Mouse (Mus musculus) cerebellum, adult 9-11 months (tissue): ENCODE results near the gene Sec14l2.

Experiments
- DNase-seq: peaks from one replicate; pipeline ENCODE4 v3.0.0; 2022

Sec14l2 gene

GRCm38 (mm10) chr11:4097091-4097621 is 26.1 kb downstream of the Sec14l2 start:
- peak; percentile 70 for DNase-seq

GRCm38 (mm10) chr11:4096054-4096984 is 26.9 kb downstream of the Sec14l2 start:
- DNase-seq, result peak; percentile 99

- peak; percentile 79 for DNase-seq
These were observed 27.8 kb downstream of the Sec14l2 start, which contains the start of gene Mtfp1 for GRCm38 (mm10) chr11:4095171-4096053. Gene Mtfp1, minus strand, starts transcription at chr11:4095445.

- peak; percentile 74 for DNase-seq
These were observed 28.6 kb downstream of the Sec14l2 start for GRCm38 (mm10) chr11:4094378-4095170.

- DNase-seq, result no peak
These were observed 29.5 kb downstream of the Sec14l2 start for GRCm38 (mm10) chr11:4093459-4094377.

GRCm38 (mm10) chr11:4087267-4087666 is 35.9 kb downstream of the Sec14l2 start:
- no peak for DNase-seq

GRCm38 (mm10) chr11:4086246-4086645 is 37.0 kb downstream of the Sec14l2 start:
- DNase-seq, result no peak

- peak; percentile 65 for DNase-seq
These were observed 39.7 kb downstream of the Sec14l2 start for GRCm38 (mm10) chr11:4083316-4084078.

GRCm38 (mm10) chr11:4080219-4080618 is 43.0 kb downstream of the Sec14l2 start:
- DNase-seq, result peak; percentile 30

- DNase-seq, result no peak
These were observed 44.8 kb downstream of the Sec14l2 start for GRCm38 (mm10) chr11:4078267-4078933.

- DNase-seq, result no peak
These were observed 46.6 kb downstream of the Sec14l2 start for GRCm38 (mm10) chr11:4076633-4077032.

GRCm38 (mm10) chr11:4069664-4070063 is 53.6 kb downstream of the Sec14l2 start:
- DNase-seq, result no peak

GRCm38 (mm10) chr11:4064627-4065122 is 58.5 kb downstream of the Sec14l2 start, which contains the start of gene Sec14l3:
Gene Sec14l3, plus strand, starts transcription at chr11:4064841.
- no peak for DNase-seq

GRCm38 (mm10) chr11:4062981-4063380 is 60.2 kb downstream of the Sec14l2 start:
- no peak for DNase-seq

- DNase-seq, result no peak
These were observed 60.7 kb downstream of the Sec14l2 start for GRCm38 (mm10) chr11:4062523-4062922.

- DNase-seq, result no peak
These were observed 62.2 kb downstream of the Sec14l2 start for GRCm38 (mm10) chr11:4060866-4061575.

- peak; percentile 38 for DNase-seq
These were observed 69.6 kb downstream of the Sec14l2 start for GRCm38 (mm10) chr11:4053586-4053985.

GRCm38 (mm10) chr11:4048438-4048837 is 74.8 kb downstream of the Sec14l2 start:
- no peak for DNase-seq

- DNase-seq, result no peak
These were observed 75.4 kb downstream of the Sec14l2 start for GRCm38 (mm10) chr11:4047766-4048165.
